ENCODE assay signal across 27 mouse cellular contexts in the genomic region with DNA sequence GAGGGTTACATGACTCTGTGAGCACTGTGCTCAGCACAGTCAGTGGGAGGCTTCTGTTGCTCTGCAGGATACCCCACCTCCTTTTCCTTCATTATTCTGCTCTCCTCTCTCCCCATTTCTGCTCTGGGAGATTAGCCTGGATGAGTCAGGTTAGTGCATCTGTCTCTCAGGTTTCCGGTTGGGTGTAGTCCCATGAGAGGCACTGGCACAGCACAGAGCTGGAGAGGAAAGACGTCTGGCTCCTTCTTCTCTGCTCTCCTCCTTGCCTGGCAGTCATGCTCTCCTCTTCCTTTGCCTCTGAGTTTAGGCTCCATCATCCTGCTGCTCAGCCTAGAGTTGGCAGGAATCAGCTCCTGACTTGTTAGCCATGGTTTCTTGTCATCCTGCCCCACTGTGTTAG. TPM values are rescaled to one million over a fixed set of nuclear protein-coding genes. Genes with fewer than 3 reads are reported as not detected.
DNase-seq lines count a peak whose midpoint lies in the region; ATAC-seq and TF ChIP-seq lines count a peak whose summit lies in the region.
"Had no signal": no experiment of that assay in that cellular context is flagged by ENCODE, and none has a peak within 500 bp of the region (broad histone marks: within the 10 kb centered on the region; RNA-seq: fewer than 3 reads in every experiment).

No protein-coding gene starts in this region.

- TF ChIP-seq CTCF in C2C12 (IDR thresholded peaks at IDR 0.05; ENCODE audit: control insufficient read depth, insufficient read depth, insufficient read length): no peak

- H3K27ac ChIP-seq in midbrain, embryonic 14.5 days (replicated peaks; ENCODE audit: low read depth, low read length): no peak overlapping the region
- H3K27ac ChIP-seq in liver, embryonic 11.5 days (ENCODE audit: low read depth, low read length): no peak overlapping the region
- H3K27ac ChIP-seq: embryonic facial prominence, embryonic 13.5 days; embryonic facial prominence, embryonic 15.5 days; forebrain, embryonic 10.5 days; forebrain, embryonic 12.5 days had no signal

- H3K9me3 ChIP-seq in midbrain, embryonic 14.5 days (ENCODE audit: control insufficient read depth, low read length): no peaks in the 10 kb centered on the region
- no peaks in the 10 kb centered on the region for H3K9me3 ChIP-seq in liver, embryonic 11.5 days (ENCODE audit: control insufficient read depth, low read length)
- H3K9me3 ChIP-seq: embryonic facial prominence, embryonic 13.5 days; embryonic facial prominence, embryonic 15.5 days; forebrain, embryonic 10.5 days; forebrain, embryonic 12.5 days had no signal

- no peak overlapping the region for H3K4me3 ChIP-seq in C2C12 (ENCODE audit: insufficient read depth, poor library complexity, severe bottlenecking)
- no peak overlapping the region for H3K4me3 ChIP-seq in myocyte
- H3K4me3 ChIP-seq in midbrain, embryonic 14.5 days (replicated peaks; ENCODE audit: low read depth, low read length): no peak overlapping the region
- no peak overlapping the region for H3K4me3 ChIP-seq in liver, embryonic 11.5 days (ENCODE audit: low read depth, low read length)
- H3K4me3 ChIP-seq: embryonic facial prominence, embryonic 13.5 days; embryonic facial prominence, embryonic 15.5 days; erythroblast, embryonic 14.5 days; forebrain, embryonic 10.5 days; forebrain, embryonic 12.5 days had no signal

- peak overlapping the region; percentile 26 for H3K4me2 ChIP-seq in myocyte (ENCODE audit: low read depth)
- H3K4me2 ChIP-seq in midbrain, embryonic 14.5 days (ENCODE audit: low read length): no peak overlapping the region
- H3K4me2 ChIP-seq in liver, embryonic 11.5 days: no peak overlapping the region
- H3K4me2 ChIP-seq: embryonic facial prominence, embryonic 13.5 days; embryonic facial prominence, embryonic 15.5 days; forebrain, embryonic 12.5 days had no signal

- peak; percentile 94 for ATAC-seq in frontal cortex, adult (ENCODE audit: low TSS enrichment)
- no peak for ATAC-seq in midbrain, embryonic 14.5 days (ENCODE audit: low FRiP score, low TSS enrichment)
- no peak for ATAC-seq in liver, embryonic 11.5 days (replicated peaks; ENCODE audit: low FRiP score)
- ATAC-seq: activated CD4-positive, CD25-positive, alpha-beta regulatory T cell, adult 4 months; CD4-positive, CD25-positive, alpha-beta regulatory T cell, adult 4 months; forebrain, embryonic 14.5 days; forebrain, embryonic 16.5 days had no signal

- no peak for DNase-seq in frontal cortex, postnatal 14 days (ENCODE audit: low spot score in 2 of 2)
- peak; percentile 49 for DNase-seq in MN1 (ENCODE audit: low spot score)
- no peak for DNase-seq in midbrain, embryonic 14.5 days
- no peak for DNase-seq in liver, embryonic 11.5 days (ENCODE audit: low spot score)
- DNase-seq: adrenal gland, adult 8-10 months; adrenal gland, postnatal 14 days; adrenal gland, postnatal 36 days; cerebellum, adult 11 months; cerebellum, adult 18-20 months; cerebellum, adult 8-10 months; cerebellum, adult 9-11 months; cerebellum, postnatal 36 days; embryo, embryonic 11 days had no signal

- H3K79me2 ChIP-seq in C2C12 (ENCODE audit: control insufficient read depth, insufficient read depth) (no peaks in the 10 kb centered on the region), myocyte (ENCODE audit: control insufficient read depth, insufficient read depth) (no peaks in the 10 kb centered on the region)

- H3K79me3 ChIP-seq in C2C12 (ENCODE audit: low read depth): no peaks in the 10 kb centered on the region

- 79% methylated on average over 2 of the region's 2 CpGs for WGBS in midbrain, embryonic 14.5 days
- WGBS in liver, embryonic 11.5 days: 60% methylated on average over 2 of the region's 2 CpGs

- no peaks in the 10 kb centered on the region for H3K27me3 ChIP-seq in C2C12 (ENCODE audit: control insufficient read depth, insufficient read depth, insufficient read length)
- H3K27me3 ChIP-seq in myocyte (ENCODE audit: control insufficient read depth, insufficient read depth, insufficient read length): no peaks in the 10 kb centered on the region
- H3K27me3 ChIP-seq in midbrain, embryonic 14.5 days (ENCODE audit: control insufficient read depth, insufficient read depth, low read length): no peaks in the 10 kb centered on the region
- no peaks in the 10 kb centered on the region for H3K27me3 ChIP-seq in liver, embryonic 11.5 days (replicated peaks; ENCODE audit: control insufficient read depth, insufficient read depth, low read length)
- H3K27me3 ChIP-seq: embryonic facial prominence, embryonic 13.5 days; embryonic facial prominence, embryonic 15.5 days; forebrain, embryonic 12.5 days had no signal

- TF ChIP-seq POLR2A in myocyte (IDR thresholded peaks at IDR 0.05; ENCODE audit: insufficient read length, low read depth): no peak

- H3ac ChIP-seq in C2C12 (ENCODE audit: control insufficient read depth, insufficient read length, low read depth): no peak overlapping the region
- H3ac ChIP-seq in myocyte (ENCODE audit: control insufficient read depth, insufficient read length): no peak overlapping the region

- no peaks in the 10 kb centered on the region for H3K36me3 ChIP-seq in C2C12 (ENCODE audit: control insufficient read depth, insufficient read depth)
- no peaks in the 10 kb centered on the region for H3K36me3 ChIP-seq in myocyte (ENCODE audit: control insufficient read depth, insufficient read depth)
- no peaks in the 10 kb centered on the region for H3K36me3 ChIP-seq in midbrain, embryonic 14.5 days (ENCODE audit: control insufficient read depth, insufficient read depth, low read length)
- no peaks in the 10 kb centered on the region for H3K36me3 ChIP-seq in liver, embryonic 11.5 days (ENCODE audit: control insufficient read depth, insufficient read depth, low read length)
- H3K36me3 ChIP-seq: embryonic facial prominence, embryonic 13.5 days; embryonic facial prominence, embryonic 15.5 days; forebrain, embryonic 10.5 days; forebrain, embryonic 12.5 days; G1E had no signal

- H3K9ac ChIP-seq in midbrain, embryonic 14.5 days (replicated peaks; ENCODE audit: low read length): no peak overlapping the region
- H3K9ac ChIP-seq in liver, embryonic 11.5 days (ENCODE audit: low read depth, low read length): no peak overlapping the region
- H3K9ac ChIP-seq: embryonic facial prominence, embryonic 13.5 days; embryonic facial prominence, embryonic 15.5 days; forebrain, embryonic 12.5 days had no signal

- H3K4me1 ChIP-seq in midbrain, embryonic 14.5 days (ENCODE audit: control insufficient read depth, insufficient read depth, low read length): no peaks in the 10 kb centered on the region
- H3K4me1 ChIP-seq in liver, embryonic 11.5 days (replicated peaks; ENCODE audit: control insufficient read depth, insufficient read depth, low read length): no peaks in the 10 kb centered on the region
- H3K4me1 ChIP-seq: embryonic facial prominence, embryonic 15.5 days; forebrain, embryonic 12.5 days had no signal

TF ChIP-seq in C2C12, 6 proteins besides CTCF, POLR2A, EP300 and RAD21:
- no peak for TF ChIP-seq MYOG (IDR thresholded peaks at IDR 0.05; ENCODE audit: control insufficient read depth, extremely low read depth, insufficient read length)
- peak; percentile 65 for TF ChIP-seq MYOD1 (IDR thresholded peaks at IDR 0.05; ENCODE audit: control insufficient read depth, insufficient read length, low read depth)
- no peak for TF ChIP-seq USF1 (IDR thresholded peaks at IDR 0.05; ENCODE audit: low read depth)
- no peak for TF ChIP-seq FOSL1 (IDR thresholded peaks at IDR 0.05; ENCODE audit: insufficient read depth, low read length, poor library complexity, severe bottlenecking)
- TF ChIP-seq MAX (IDR thresholded peaks at IDR 0.05): no peak
- TF ChIP-seq CEBPB (IDR thresholded peaks at IDR 0.05; ENCODE audit: low read depth): no peak
TF ChIP-seq in C2C12: peak in this region for 1.

TF ChIP-seq in myocyte, 11 proteins besides CTCF, POLR2A, EP300 and RAD21:
- TF ChIP-seq MYOD1 (IDR thresholded peaks at IDR 0.05; ENCODE audit: control insufficient read depth in 1 of 3, insufficient read length in 2 of 3, low read depth in 2 of 3): no peak
- no peak for TF ChIP-seq REST (IDR thresholded peaks at IDR 0.05; ENCODE audit: insufficient read depth, insufficient read length)
- TF ChIP-seq USF1 (IDR thresholded peaks at IDR 0.05; ENCODE audit: low read depth): no peak
TF ChIP-seq in myocyte: peak in this region for 0.

RNA-seq across cellular contexts. Expression of a gene that starts 32.8 kb away (rescaled TPM):
- polyA plus RNA-seq in C2C12 (2012; fragmentation: generic; extraction: Trizol) (0.09 TPM), myocyte (2012; fragmentation: generic; extraction: Trizol) (0.70 TPM)
- 0.30 and 0.50 TPM in 2 replicates for polyA plus RNA-seq in midbrain, embryonic 14.5 days (2014; fragmentation: Nextera tagmentation; extraction: Ambion mirVana)
- polyA plus RNA-seq in liver, embryonic 11.5 days (2014; fragmentation: Nextera tagmentation; extraction: Ambion mirVana): 1.8 and 1.9 TPM in 2 replicates
- polyA plus RNA-seq: erythroblast, embryonic 14.5 days had no signal

RNA-seq across cellular contexts. Expression of a gene that starts 35.7 kb away (rescaled TPM):
- polyA plus RNA-seq in C2C12 (2012; fragmentation: generic; extraction: Trizol) (not detected), myocyte (2012; fragmentation: generic; extraction: Trizol) (not detected)
- polyA plus RNA-seq in midbrain, embryonic 14.5 days (2014; fragmentation: Nextera tagmentation; extraction: Ambion mirVana): not detected in 2 replicates
- not detected in 2 replicates for polyA plus RNA-seq in liver, embryonic 11.5 days (2014; fragmentation: Nextera tagmentation; extraction: Ambion mirVana)
- polyA plus RNA-seq: activated CD4-positive, CD25-positive, alpha-beta regulatory T cell, adult 4 months; CD4-positive, CD25-positive, alpha-beta regulatory T cell, adult 4 months; embryonic facial prominence, embryonic 11.5 days; embryonic facial prominence, embryonic 13.5 days; erythroblast, embryonic 14.5 days; forebrain, embryonic 10.5 days; forebrain, embryonic 12.5 days; forebrain, embryonic 14.5 days; forebrain, embryonic 16.5 days; G1E had no signal
